Mouse (Mus musculus): ENCODE results near the gene Tbl3.
"Not testable (repeated sequence)": the region's sequence is repeated elsewhere in the genome, so short reads cannot be mapped to it uniquely, and the experiment has no call there.

Tbl3 gene

DNA sequence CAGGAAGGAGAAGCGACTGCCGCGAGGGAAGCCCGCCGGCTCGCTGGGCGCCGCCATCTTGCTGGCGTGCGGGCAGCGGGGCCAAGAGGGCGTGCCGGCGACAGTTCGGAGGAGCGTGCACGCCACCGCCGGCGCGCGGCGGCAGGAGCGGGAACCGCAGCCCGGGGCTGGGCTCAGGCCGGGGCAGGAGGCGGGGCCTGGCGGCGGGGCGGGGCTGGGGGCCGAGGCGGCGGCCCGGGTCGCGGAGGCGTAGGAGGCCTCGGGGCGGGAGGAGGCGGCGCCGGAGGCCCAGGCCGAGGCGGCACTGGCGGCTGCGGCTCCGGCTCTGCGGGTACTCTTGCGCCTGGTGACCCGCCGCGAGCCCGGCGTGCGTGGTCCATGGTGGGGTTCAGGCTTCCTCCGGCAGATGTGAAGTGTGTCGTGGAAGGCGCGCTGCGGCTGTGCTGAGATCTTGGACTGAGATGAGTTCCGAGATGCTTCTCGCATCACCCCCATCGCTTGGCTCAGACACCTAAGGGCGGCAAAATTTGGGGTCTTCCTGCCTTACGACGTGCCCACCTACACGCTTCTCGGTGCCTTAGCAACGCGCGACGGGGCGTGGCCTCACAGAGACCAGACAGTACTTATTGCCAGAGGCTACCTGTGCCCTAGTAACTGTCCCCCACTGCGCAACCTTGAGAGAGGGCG, 11.3 kb downstream of the Tbl3 start, which contains the start of the genes Gfer and Noxo1:
Gene Gfer, minus strand, starts transcription at position 146 of the 687 bp plus-strand sequence.
Gene Noxo1, plus strand, starts transcription at position 224 of the 687 bp plus-strand sequence.
- DNase-seq (ENCODE audit: low spot score): peak; percentile 81

DNA sequence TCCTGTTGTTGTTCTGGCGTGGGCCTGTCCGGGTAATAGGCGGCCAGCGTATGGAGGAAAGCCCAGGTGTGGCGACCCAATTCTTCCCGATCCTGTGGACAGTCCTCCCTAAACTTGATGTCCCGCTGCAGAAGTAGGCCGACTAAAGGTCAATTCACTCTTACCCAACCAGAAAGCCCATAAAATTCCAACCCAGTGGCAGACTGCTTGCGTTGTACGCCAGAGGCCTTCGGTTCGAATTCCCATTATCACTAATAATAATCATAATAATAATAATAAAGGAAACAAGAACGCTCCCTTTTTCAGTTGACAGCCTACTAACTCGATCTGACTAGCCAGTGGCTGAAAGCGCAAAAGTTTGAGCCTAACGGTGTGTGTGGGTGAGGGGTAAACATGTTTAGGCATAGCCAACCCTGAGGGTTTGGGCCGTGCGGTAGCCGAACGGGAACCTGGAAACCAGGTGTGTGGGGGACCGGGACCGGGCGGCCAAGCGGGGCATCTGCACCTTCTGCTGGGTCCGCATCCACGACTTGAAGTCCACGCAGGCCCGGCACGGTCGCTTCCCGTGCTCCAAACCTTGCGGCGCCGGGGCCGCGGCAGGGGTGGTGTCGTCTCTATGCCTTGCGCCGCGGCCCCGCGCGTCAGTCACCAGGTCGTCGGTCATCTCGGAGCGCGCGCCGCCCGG, 12.0 kb downstream of the Tbl3 start:
- DNase-seq (ENCODE audit: low spot score): no peak

DNA sequence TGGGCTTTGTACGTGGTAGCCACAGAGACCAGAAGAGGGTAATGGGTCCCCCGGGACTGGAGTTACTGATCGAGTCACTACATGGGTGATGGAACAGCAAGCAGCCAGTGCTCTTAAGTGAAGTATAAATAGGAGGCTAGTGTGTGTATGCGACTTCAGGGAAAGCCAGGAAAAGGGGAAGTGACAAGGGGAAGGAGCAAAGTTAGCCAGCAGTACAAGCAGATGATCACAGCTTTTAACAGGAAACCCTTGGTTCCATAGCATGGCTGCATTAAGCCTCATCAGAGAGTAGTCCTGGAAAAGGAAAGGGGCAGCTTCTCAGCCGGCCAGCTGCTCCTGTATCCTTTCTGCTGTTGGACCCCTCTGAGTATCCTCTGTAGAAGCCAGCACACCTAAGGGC, 15.1 kb downstream of the Tbl3 start:
- no peak for DNase-seq (ENCODE audit: low spot score)

DNA sequence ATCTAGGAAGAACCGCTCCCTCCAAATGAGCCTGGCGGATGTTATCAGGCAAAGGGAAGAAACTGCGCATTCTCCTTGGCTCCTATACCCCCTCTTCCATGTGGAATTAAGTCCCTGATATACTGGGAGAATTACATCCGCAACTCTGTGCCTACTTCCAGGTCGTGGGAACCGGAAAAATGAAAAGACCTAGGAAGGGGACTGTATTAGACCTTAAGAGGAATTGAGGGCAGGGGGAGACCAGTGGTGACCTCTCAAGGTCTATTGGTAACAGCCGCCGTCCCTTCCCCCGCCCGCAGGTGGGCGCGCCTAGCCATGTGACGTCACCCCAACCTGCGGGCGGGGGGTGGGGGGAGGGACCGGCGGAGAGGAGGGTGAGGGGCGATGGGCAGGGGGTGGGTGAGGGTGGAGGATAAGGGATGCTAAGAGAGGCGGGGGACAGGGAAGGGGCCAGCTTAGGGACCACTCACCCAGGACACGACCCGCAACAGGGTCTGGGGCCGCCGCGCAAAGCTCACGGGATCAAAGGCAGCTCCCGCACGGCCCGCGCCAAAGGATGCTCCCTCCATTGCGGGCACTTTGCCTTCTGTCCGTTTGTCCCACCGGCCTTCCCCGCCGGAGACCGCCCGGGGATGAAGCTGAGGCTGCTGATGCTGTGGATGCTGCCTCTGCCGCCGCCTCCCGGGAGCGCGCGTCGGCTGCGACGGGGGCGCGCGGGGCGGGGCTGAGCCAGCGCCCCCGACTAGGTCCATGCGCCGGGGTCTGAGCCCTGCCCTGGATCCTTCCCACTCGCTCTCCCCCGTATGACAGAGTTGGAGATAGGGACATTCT, 18.0 kb downstream of the Tbl3 start, which contains the start of gene Syngr3:
Gene Syngr3, minus strand, starts transcription at position 705 of the 831 bp plus-strand sequence.
- no peak for DNase-seq (ENCODE audit: low spot score)

DNA sequence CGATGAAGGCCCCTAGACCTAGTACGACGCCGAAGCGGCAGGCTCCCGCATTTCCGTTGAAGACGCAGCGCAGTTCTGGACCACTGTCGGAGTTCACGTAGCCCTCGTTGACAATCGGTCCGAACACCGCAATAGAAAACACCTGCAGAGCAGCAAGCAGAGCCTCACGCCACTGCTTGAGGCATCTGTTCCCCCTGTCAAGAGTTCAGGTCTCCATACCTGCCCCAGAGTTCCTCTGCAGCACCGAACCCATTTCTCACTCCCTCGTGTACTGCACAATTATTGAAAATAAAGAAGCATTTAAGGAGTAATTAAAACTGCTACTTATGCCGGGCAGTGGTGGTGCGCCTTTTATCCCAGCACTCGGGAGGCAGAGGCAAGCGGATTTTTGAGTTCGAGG, 19.9 kb downstream of the Tbl3 start:
- DNase-seq (ENCODE audit: low spot score): no peak

DNA sequence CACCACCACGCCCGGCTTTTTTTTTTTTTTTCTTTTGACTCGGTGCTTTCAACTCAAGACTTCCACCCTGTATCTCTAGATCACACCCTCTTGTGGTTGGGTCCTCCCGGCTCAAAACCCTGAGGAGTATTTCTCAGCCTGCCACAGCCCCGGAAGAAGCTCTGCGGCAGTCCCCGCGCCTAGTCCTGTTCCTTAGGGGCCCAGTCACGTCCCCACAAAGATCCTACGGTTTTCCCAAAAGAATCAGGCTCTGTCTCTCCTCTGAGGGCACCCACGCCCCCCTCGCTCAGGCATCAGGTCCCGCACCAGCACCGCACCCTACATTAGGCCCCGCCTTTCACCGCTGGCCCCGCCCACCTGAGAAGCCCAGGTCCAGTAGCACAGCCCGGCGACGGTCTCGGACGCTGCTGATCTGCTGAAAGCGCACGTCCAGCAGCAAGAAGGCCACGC, 20.3 kb downstream of the Tbl3 start:
- DNase-seq (ENCODE audit: low spot score): no peak

DNA sequence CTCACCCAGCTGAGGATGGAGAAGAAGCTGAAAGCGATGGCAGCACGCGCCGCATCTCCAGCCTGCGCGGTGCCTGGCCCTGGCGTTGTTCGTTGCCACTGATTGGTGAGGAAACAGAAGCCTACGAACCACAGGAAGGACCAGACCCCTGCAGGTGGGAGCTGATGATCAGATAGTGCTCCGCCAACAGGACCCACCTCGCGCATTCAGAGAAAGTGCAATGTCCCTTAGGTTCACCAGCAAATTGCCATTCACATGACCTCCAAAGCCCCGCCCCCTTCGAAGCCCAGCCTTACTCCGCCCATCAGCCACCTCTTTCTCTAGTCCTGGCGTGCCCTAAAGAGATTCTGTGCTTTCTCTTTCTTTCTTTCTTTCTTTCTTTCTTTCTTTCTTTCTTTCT, 20.9 kb downstream of the Tbl3 start:
- DNase-seq (ENCODE audit: low spot score): no peak

DNA sequence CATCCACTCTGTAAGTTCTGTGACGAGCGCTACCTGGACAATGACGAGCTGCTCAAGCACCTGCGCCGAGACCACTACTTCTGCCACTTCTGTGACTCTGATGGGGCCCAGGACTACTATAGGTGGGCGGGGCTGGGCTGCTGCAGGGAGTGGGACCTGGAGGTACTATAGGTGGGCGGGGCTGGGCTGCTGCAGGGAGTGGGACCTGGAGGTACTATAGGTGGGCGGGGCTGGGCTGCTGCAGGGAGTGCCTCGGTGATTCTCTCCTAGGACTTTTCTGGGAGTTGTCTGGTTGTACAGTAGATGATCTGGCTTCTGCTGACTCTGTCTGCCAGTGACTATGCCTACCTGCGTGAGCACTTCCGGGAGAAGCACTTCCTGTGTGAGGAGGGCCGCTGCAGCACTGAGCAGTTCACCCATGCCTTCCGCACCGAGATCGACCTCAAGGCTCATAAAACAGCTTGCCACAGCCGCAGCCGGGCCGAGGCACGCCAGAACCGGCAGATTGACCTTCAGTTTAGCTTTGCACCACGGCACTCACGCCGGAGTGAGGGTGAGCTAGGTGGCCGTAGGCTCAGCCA, 29.9 kb downstream of the Tbl3 start:
- DNase-seq (ENCODE audit: low spot score): no peak

DNA sequence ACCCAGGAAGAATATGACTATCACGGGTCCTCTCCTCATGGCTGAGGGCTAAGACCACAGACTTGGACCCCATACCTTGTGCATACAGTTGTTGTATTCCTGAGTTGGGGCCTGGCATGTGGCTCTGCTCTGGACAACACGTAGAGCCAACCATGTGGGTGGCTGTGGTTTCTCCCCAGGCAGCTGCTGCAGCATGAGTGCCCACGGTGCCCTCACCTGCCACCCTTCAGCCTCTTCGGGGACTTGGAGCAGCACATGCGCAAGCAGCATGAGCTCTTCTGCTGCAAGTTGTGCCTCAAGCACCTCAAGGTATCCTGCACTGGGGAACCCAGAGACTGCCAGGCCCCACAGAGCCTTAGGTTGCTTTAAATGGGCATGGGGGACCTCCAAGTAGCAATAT, 30.6 kb downstream of the Tbl3 start:
- DNase-seq (ENCODE audit: low spot score): no peak

DNA sequence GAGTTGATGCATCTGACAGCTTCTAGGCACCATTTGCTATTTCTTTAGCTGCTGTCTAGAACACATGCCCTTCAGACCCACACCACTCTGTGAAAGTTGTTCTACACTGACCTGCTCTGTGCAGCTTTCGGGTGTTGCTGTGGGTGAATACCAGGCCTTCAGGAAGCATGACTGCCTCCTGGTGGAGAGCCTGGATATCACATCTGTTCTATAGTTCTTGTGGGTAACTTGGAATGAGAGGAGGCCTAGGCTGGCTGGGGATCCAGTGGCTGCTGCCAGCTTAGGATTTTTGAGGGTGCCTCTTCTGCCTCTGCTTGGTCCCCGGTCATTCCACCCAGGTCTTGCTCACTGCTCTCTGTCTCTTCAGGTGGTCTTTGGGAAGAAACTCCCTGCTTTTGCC, 31.3 kb downstream of the Tbl3 start:
- DNase-seq (ENCODE audit: low spot score): no peak

DNA sequence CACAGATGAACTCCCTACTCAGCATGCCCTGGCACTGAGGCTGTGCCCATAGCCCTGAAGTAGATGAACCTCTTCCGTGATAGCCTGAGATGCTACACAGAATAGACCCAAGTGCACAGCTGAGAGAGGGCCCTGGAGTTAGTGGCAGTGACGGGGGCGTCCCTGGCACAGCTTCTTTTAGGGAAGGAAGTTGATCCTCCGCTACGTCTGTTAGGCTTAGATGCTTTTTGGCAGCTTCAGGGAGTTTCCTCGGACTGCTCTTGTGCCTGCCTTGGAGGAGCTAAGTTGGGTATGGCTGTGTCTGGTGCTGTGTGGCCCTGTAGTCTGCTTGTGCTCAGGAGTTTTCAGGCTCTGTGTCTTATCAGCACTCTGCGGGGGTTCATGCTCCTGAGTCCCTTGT, 33.2 kb downstream of the Tbl3 start:
- no peak for DNase-seq (ENCODE audit: low spot score)

DNA sequence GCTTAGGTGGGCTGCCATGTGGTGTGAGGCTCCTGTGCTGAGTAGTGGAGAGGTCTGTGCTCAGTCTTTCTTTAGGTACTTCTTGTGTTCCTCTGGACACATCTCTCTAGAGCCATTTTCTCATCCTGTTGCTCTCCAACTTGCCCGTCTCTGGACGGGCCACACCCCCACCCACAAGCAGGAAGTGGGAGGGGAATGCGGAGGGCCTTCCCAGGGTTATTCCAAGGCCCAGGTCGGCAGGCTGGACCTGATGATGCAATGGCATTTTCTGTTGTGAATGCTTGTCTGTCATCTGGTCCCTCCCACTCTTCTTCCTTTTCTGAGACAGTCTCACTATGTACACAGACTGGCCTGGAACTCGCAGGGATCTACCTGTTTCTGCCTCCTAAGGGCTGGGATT, 35.3 kb downstream of the Tbl3 start:
- no peak for DNase-seq (ENCODE audit: low spot score)

DNA sequence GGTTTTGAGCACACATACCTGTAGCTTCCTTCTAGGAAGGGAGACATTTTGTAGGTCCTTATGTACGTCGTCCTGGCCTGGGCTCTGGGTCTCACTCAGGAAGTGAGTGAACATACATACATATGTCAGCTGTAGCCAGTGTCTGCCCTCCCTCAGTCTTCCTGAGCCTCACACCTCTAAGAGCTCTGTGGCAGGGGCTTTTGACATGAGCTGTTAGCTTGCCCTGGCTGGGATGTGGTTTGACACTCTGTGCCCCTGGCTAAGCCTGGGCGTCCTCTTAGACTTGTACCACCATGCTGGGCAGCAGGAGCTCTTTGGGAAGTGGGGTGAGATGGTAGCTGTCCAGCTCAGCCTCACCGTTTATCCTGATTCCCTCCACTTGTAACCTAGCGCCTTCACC, 36.1 kb downstream of the Tbl3 start:
- DNase-seq (ENCODE audit: low spot score): no peak

DNA sequence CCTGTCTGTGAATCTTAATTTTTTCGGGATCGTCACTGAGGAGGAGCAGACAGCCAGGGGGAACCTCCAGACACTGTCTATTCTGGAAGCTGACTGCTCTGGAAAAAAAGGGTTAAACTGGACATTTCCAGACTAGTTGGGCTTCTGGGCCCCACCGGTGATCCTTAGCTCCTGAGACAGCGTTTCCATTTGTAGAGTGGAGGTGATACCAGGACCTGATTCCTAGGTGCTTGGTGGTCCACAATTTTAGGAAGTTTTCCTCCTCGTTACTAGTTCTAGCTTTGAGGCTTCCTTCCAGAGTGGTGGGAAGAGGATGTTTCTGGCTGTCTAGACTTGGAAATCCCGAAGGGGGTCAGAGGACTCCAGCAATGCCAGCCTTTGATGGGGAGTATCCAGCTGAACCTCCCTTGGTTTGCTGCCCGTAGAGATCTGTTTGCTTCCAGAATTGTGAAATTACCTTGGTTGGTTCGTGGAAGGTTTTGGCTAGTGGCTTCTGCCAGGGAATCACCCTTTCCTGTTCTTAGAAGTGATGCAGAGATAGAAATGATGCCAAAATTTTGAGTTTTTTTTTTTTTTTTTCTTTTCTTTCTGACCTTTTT, 37.1 kb downstream of the Tbl3 start:
- DNase-seq (ENCODE audit: low spot score): no peak

DNA sequence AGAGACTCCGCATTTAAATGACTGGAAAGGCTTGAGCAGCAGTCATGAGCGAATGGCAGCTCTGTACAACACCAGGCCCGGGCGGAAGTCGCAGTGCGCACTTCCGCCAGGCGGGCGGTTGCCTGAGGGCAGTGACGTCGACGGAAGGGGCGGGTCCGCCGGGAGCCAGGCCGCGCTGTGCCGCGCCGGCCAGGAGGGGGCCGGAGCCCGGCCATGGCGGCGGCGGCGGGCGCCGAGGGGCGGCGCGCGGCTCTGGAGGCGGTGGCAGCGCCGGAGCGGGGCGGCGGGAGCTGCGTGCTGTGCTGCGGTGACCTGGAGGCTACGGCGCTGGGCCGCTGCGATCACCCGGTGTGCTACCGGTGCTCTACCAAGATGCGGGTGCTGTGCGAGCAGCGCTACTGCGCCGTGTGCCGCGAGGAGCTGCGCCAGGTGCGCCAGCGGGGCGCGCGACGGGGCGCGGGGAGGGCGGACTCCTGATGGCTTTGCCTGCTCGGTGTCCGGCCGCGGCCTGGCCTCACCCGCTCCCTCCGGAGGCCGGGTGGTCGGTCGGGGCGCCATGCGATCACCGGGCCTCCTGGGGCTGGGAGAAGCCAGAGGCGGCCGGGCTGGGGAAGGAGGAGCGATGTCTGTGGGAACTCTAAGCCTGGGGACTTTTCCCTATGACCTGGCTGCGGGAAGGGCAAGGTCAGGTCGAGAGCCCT, 37.8 kb downstream of the Tbl3 start, which contains the start of gene Zfp598:
Gene Zfp598, plus strand, starts transcription at position 143 of the 701 bp plus-strand sequence.
- peak; percentile 96 for DNase-seq (ENCODE audit: low spot score)

DNA sequence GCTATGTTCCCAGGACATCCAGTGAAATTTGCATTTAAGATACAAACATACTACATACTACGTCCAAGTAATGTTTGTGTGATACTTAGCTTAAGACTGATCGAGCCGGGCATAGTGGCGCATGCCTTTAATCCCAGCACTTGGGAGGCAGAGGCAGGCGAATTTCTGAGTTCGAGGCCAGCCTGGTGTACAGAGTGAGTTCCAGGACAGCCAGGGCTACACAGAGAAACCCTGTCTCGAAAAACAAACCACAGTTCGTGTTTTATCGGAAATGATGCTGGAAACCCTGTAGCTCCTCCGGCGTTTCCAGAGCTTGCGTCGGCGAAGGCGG, 38.3 kb downstream of the Tbl3 start:
- not testable (repeated sequence) for DNase-seq (ENCODE audit: low spot score)

DNA sequence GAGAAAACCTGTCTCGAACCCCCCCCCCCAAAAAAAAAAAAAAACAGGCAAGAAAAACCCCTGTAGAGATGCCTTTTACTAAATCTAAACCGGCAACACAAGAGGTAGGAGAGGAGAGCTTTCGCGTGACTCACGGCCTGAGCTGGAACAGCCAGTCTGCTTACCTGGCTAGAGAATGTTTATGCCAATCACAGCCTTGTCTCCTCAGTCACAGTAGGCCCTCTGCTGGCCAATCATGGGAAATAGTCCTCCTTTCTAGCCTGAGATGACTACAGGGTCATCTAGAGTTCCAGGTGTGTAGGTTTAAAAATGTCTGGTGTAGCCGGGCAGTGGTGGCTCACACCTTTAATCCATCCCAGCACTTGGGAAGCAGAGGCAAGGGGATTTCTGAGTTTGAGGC, 40.0 kb downstream of the Tbl3 start:
- no peak for DNase-seq (ENCODE audit: low spot score)

DNA sequence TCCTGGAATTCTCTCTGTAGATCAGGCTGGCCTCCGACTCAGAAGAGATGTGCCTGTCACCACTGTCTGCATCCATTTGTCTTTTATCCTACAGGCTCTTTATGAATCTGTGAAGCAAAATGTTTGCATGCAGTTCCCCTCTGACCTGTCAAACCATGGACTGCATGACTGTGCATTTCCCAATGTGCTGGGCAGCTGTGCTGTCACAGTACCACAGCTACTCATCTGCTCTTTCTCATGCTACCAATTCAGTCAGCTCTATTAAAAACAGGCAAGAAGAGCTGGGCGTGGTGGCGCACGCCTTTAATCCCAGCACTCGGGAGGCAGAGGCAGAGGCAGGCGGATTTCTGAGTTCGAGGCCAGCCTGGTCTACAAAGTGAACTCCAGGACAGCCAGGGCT, 40.4 kb downstream of the Tbl3 start:
- not testable (repeated sequence) for DNase-seq (ENCODE audit: low spot score)

DNA sequence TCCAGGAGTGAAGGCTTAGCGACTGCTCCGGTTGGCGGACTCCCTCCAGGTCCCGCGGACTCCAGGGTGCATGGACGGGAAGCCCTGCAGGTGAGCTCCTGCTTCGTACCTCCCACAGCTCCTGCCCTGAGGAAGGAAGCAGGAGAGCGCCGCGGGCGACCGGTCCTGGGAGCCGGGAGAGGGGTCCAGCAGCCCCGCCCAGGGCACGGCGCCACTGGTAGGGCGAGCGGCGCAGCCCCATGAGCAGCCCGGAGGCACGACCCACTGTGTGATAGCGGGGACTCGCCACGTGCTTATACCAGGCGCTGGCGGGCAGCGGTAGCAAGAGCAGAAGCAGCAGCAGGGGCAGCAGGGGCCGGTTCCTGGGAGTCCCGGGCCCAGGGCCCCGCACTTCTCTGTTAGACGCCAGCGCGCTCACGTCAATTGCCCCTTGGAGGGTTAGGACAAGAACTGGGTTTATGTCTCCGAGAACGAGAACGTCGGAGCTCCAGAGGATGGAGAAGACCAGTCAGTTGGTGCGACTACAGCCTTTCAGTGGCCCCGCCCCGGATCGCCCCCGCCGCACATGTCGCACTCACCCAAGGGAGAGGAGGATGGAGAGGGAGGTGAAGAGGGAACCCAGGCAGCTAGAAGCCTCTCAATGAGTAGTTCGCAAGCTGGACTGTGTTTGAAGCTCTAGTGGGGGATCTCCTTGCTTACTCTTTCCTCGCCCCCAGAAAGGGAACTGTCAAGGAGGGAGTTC, 49.3 kb downstream of the Tbl3 start, which contains the start of gene Npw:
Gene Npw, minus strand, starts transcription at position 441 of the 742 bp plus-strand sequence.
- DNase-seq (ENCODE audit: low spot score): no peak

DNA sequence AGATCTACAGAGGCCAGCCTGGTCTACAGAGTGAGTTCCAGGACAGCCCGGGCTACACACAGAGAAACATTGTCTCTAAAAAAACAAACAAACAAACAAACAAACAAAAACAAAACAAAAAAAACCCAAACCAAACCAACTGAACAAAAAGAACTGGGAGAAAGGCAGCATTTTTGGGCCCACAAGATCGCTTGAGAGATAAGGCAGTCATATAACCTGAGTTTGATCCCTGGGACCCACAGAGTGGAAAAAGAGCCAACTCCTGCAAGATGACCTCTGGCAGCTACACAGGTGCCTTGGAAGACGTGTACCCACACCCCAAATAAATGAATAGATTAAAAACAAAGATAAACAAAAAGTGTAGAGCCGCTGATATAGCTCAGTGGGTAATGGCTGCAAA, 52.5 kb downstream of the Tbl3 start:
- no peak for DNase-seq (ENCODE audit: low spot score)
